Mouse (Mus musculus) forebrain, postnatal 0 days (tissue): ENCODE measurements around the gene Poln. TPM values are rescaled to one million over a fixed set of nuclear protein-coding genes. Genes with fewer than 3 reads are reported as not detected.
A peak's percentile ranks its signal among the peaks of the same experiment; 100 is the strongest.

Source experiments
- ATAC-seq: fragments of 200-750 bp; cut with Nextera tagmentation; 2 replicates; pipeline ENCODE4 v1.8.0; 2017; ENCODE audit warnings: mild to moderate bottlenecking, moderate library complexity
- DNase-seq: peaks from one replicate; pipeline ENCODE4 v3.0.0-alpha.2; 2015
- H3K27ac ChIP-seq: fragments of 300-500 bp; sonication (generic); 2 replicates; pipeline ENCODE4 v1.5.1; 2014; ENCODE audit warnings: low read depth, mild to moderate bottlenecking, antibody characterized with exemption, low read length, moderate library complexity, mixed read lengths
- H3K27me3 ChIP-seq: fragments of 300-500 bp; sonication (generic); 2 replicates; pipeline ENCODE4 v1.6.1; 2014; ENCODE audit warnings: mild to moderate bottlenecking, low read length, mixed read lengths; ENCODE audit not compliant: insufficient read depth
- H3K36me3 ChIP-seq: fragments of 300-500 bp; sonication (generic); 2 replicates; pipeline ENCODE4 v1.6.1; 2014; ENCODE audit warnings: mild to moderate bottlenecking, moderate library complexity; ENCODE audit not compliant: insufficient read depth
- H3K4me1 ChIP-seq: fragments of 300-500 bp; sonication (generic); 2 replicates; pipeline ENCODE4 v1.6.1; 2014; ENCODE audit warnings: antibody characterized with exemption; ENCODE audit not compliant: insufficient read depth
- H3K4me2 ChIP-seq: fragments of 300-500 bp; sonication (generic); 2 replicates; pipeline ENCODE4 v1.6.1; 2014; ENCODE audit warnings: low read depth, mild to moderate bottlenecking, moderate library complexity
- H3K4me3 ChIP-seq: fragments of 300-500 bp; sonication (generic); 2 replicates; pipeline ENCODE4 v1.5.1; 2014; ENCODE audit warnings: low read depth, low read length, mixed read lengths
- H3K9ac ChIP-seq: fragments of 300-500 bp; sonication (generic); 2 replicates; pipeline ENCODE4 v1.6.1; 2014; ENCODE audit warnings: mild to moderate bottlenecking
- H3K9me3 ChIP-seq: fragments of 300-500 bp; sonication (generic); 2 replicates; pipeline ENCODE4 v1.6.1; 2016; ENCODE audit warnings: low read length
- CTCF ChIP-seq: sonication (generic); IDR thresholded peaks from 2 replicates; pipeline ENCODE4 v1.5.1; 2016; ENCODE audit warnings: antibody characterized with exemption, control low read depth, low read depth
- WGBS: fragments of 180-500 bp; shearing (Covaris S2); extraction: QIAGEN DNeasy Blood & Tissue Kit; methylation state at CpG from one replicate; pipeline ENCODE4 v1.1.7; 2014; 5-methylcytosine and 5-hydroxymethylcytosine counted together
- polyA plus RNA-seq: library from polyadenylated mRNA; unstranded; fragments of >200 nt; fragmentation: Nextera tagmentation; extraction: Ambion mirVana; gene quantifications from 2 replicates; pipeline ENCODE4 v1.2.1, GENCODE M21; 2015
- total RNA-seq: library from RNA; depleted of rRNA; stranded (reverse); fragments of >200 nt; gene quantifications from 2 replicates; pipeline ENCODE4 v1.2.3, GENCODE M21; 2014

Poln gene
- total and polyA plus RNA-seq, 2 experiments from 2014 or later = 0.05 to 0.48 TPM

GRCm38 (mm10) chr5:34186961-34187391 is 17.7 kb upstream of the Poln start:
- TF ChIP-seq CTCF = no peak
- Histone ChIP-seq H3K27ac (peak overlapping the region; percentile 88), H3K9ac (peak overlapping the region; percentile 92), H3K27me3 (no peaks in the 10 kb centered on the region), H3K4me2 (peak overlapping the region; percentile 65), H3K36me3 (peaks cover 8% of the 10 kb centered on the region; the same call in 1 of the 2 replicates), H3K4me3 (peak overlapping the region; percentile 99), H3K4me1 (peaks cover 31% of the 10 kb centered on the region), H3K9me3 (no peaks in the 10 kb centered on the region)
- DNase-seq (peak; percentile 26), ATAC-seq (peak; percentile 6)
- WGBS = under 1% methylated on average over 42 of the region's 46 CpGs

GRCm38 (mm10) chr5:34186391-34186790 is 17.1 kb upstream of the Poln start:
- H3K9me3 ChIP-seq = no peaks in the 10 kb centered on the region
- H3K27me3 ChIP-seq = no peaks in the 10 kb centered on the region
- H3K27ac ChIP-seq = no peak overlapping the region
- DNase-seq (no peak), ATAC-seq (no peak)
- peaks cover 12% of the 10 kb centered on the region; the same call in 1 of the 2 replicates for H3K36me3 ChIP-seq
- TF ChIP-seq CTCF = no peak
- H3K4me1 ChIP-seq = peaks cover 31% of the 10 kb centered on the region
- peak overlapping the region; percentile 92 for H3K9ac ChIP-seq
- H3K4me2 ChIP-seq = peak overlapping the region; percentile 65
- peak overlapping the region; percentile 99 for H3K4me3 ChIP-seq
- 69% methylated on average over 2 of the region's 2 CpGs for WGBS

GRCm38 (mm10) chr5:34185791-34186190 is 16.5 kb upstream of the Poln start:
- H3K4me3 ChIP-seq = peak overlapping the region; percentile 99

GRCm38 (mm10) chr5:34185051-34185580 is 15.9 kb upstream of the Poln start:
- H3K4me3 ChIP-seq = no peak overlapping the region
- TF ChIP-seq CTCF = no peak
- no peak overlapping the region for H3K9ac ChIP-seq
- 93% methylated on average over 1 of the region's 1 CpGs for WGBS
- no peaks in the 10 kb centered on the region for H3K9me3 ChIP-seq
- no peak overlapping the region for H3K27ac ChIP-seq
- no peaks in the 10 kb centered on the region for H3K27me3 ChIP-seq
- DNase-seq (no peak), ATAC-seq (no peak)
- H3K4me1 ChIP-seq = peaks cover 31% of the 10 kb centered on the region
- peaks cover 15% of the 10 kb centered on the region; the same call in 1 of the 2 replicates for H3K36me3 ChIP-seq
- peak overlapping the region; percentile 65 for H3K4me2 ChIP-seq

More at GRCm38 (mm10) chr5:34185791-34186190, 16.5 kb upstream of the Poln start:
- H3K27ac ChIP-seq = no peak overlapping the region
- H3K27me3 ChIP-seq = no peaks in the 10 kb centered on the region
- H3K4me2 ChIP-seq = peak overlapping the region; percentile 65
- 0 out of 2 replicates have a peak overlapping the region, but pooled peaks have one; percentile 92 for H3K9ac ChIP-seq
- no peaks in the 10 kb centered on the region for H3K9me3 ChIP-seq
- TF ChIP-seq CTCF = no peak
- ATAC-seq = no peak
- H3K4me1 ChIP-seq = peaks cover 31% of the 10 kb centered on the region
- no peak for DNase-seq
- H3K36me3 ChIP-seq = peaks cover 12% of the 10 kb centered on the region; the same call in 1 of the 2 replicates

GRCm38 (mm10) chr5:34183976-34184375 is 14.7 kb upstream of the Poln start:
- TF ChIP-seq CTCF = no peak
- Histone ChIP-seq H3K36me3 (peaks cover 18% of the 10 kb centered on the region; the same call in 1 of the 2 replicates), H3K4me1 (peaks cover 31% of the 10 kb centered on the region), H3K4me3 (no peak overlapping the region), H3K9ac (no peak overlapping the region), H3K27ac (no peak overlapping the region), H3K4me2 (no peak overlapping the region), H3K27me3 (no peaks in the 10 kb centered on the region), H3K9me3 (no peaks in the 10 kb centered on the region)
- DNase-seq (no peak), ATAC-seq (no peak)
- whole genome bisulfite sequencing = 91% methylated on average over 3 of the region's 3 CpGs

GRCm38 (mm10) chr5:34183156-34183880 is 14.1 kb upstream of the Poln start:
- no peak overlapping the region for H3K4me2 ChIP-seq
- H3K4me1 ChIP-seq = peaks cover 26% of the 10 kb centered on the region
- H3K9ac ChIP-seq = no peak overlapping the region
- TF ChIP-seq CTCF = no peak
- WGBS = 45% methylated on average over 5 of the region's 5 CpGs
- no peak overlapping the region for H3K27ac ChIP-seq
- H3K9me3 ChIP-seq = no peaks in the 10 kb centered on the region
- peaks cover 24% of the 10 kb centered on the region for H3K36me3 ChIP-seq
- no peak for ATAC-seq
- no peaks in the 10 kb centered on the region for H3K27me3 ChIP-seq
- H3K4me3 ChIP-seq = no peak overlapping the region
- DNase-seq = no peak

GRCm38 (mm10) chr5:34182486-34182885 is 13.2 kb upstream of the Poln start:
- no peaks in the 10 kb centered on the region for H3K27me3 ChIP-seq
- H3K4me2 ChIP-seq = no peak overlapping the region
- H3K9me3 ChIP-seq = no peaks in the 10 kb centered on the region
- no peak overlapping the region for H3K9ac ChIP-seq
- peaks cover 25% of the 10 kb centered on the region for H3K4me1 ChIP-seq
- H3K27ac ChIP-seq = no peak overlapping the region
- 72% methylated on average over 3 of the region's 3 CpGs for WGBS
- DNase-seq (no peak), ATAC-seq (no peak)
- no peak for TF ChIP-seq CTCF
- peaks cover 31% of the 10 kb centered on the region for H3K36me3 ChIP-seq
- no peak overlapping the region for H3K4me3 ChIP-seq
